Mouse (Mus musculus) lung, embryonic 14.5 days (tissue): ENCODE data around the gene Spcs2. TPM values are rescaled to one million over a fixed set of nuclear protein-coding genes. Genes with fewer than 3 reads are reported as not detected.
"Not testable (repeated sequence)": the region's sequence is repeated elsewhere in the genome, so short reads cannot be mapped to it uniquely, and the experiment has no call there.

Source experiments
- ATAC-seq: fragments of 200-750 bp; cut with Nextera tagmentation; 2 replicates; pipeline ENCODE4 v1.8.0; 2017; ENCODE audit warnings: mild to moderate bottlenecking, moderate TSS enrichment, moderate library complexity; ENCODE audit not compliant: insufficient read depth
- DNase-seq: peaks from one replicate; pipeline ENCODE4 v3.0.0-alpha.2; 2015
- H3K27ac ChIP-seq: fragments of 300-500 bp; sonication (generic); 2 replicates; pipeline ENCODE4 v1.5.1; 2014; ENCODE audit warnings: low read depth, mild to moderate bottlenecking, moderate library complexity
- H3K27me3 ChIP-seq: fragments of 300-500 bp; sonication (generic); 2 replicates; pipeline ENCODE4 v1.6.1; 2014; ENCODE audit warnings: low read length, control low read depth; ENCODE audit not compliant: insufficient read depth
- H3K36me3 ChIP-seq: fragments of 300-500 bp; sonication (generic); 2 replicates; pipeline ENCODE4 v1.6.1; 2014; ENCODE audit warnings: control low read depth; ENCODE audit not compliant: insufficient read depth
- H3K4me1 ChIP-seq: fragments of 300-500 bp; sonication (generic); 2 replicates; pipeline ENCODE4 v1.6.1; 2014; ENCODE audit warnings: antibody characterized with exemption, control low read depth; ENCODE audit not compliant: insufficient read depth
- H3K4me2 ChIP-seq: fragments of 300-500 bp; sonication (generic); 2 replicates; pipeline ENCODE4 v1.6.1; 2014; ENCODE audit warnings: mild to moderate bottlenecking
- H3K4me3 ChIP-seq: fragments of 300-500 bp; sonication (generic); 2 replicates; pipeline ENCODE4 v1.5.1; 2014; ENCODE audit warnings: low read depth, low read length
- H3K9ac ChIP-seq: fragments of 300-500 bp; sonication (generic); 2 replicates; pipeline ENCODE4 v1.6.1; 2014
- H3K9me3 ChIP-seq: fragments of 300-500 bp; sonication (generic); 2 replicates; pipeline ENCODE4 v1.6.1; 2016; ENCODE audit warnings: low read depth, low read length, control low read depth
- CTCF ChIP-seq: IDR thresholded peaks from 2 replicates; pipeline ENCODE4 v1.5.1; 2016; ENCODE audit warnings: antibody characterized with exemption, low read depth
- WGBS: fragments of 180-500 bp; shearing (Covaris S2); extraction: QIAGEN DNeasy Blood & Tissue Kit; methylation state at CpG from one replicate; pipeline ENCODE4 v1.1.7; 2014; 5-methylcytosine and 5-hydroxymethylcytosine counted together
- polyA plus RNA-seq: library from polyadenylated mRNA; unstranded; fragments of >200 nt; fragmentation: Nextera tagmentation; extraction: Ambion mirVana; gene quantifications from 2 replicates; pipeline ENCODE4 v1.2.1, GENCODE M21; 2014

The Spcs2 gene
- polyA plus RNA-seq, 1 experiment from 2014 or later, result 322 TPM

DNA sequence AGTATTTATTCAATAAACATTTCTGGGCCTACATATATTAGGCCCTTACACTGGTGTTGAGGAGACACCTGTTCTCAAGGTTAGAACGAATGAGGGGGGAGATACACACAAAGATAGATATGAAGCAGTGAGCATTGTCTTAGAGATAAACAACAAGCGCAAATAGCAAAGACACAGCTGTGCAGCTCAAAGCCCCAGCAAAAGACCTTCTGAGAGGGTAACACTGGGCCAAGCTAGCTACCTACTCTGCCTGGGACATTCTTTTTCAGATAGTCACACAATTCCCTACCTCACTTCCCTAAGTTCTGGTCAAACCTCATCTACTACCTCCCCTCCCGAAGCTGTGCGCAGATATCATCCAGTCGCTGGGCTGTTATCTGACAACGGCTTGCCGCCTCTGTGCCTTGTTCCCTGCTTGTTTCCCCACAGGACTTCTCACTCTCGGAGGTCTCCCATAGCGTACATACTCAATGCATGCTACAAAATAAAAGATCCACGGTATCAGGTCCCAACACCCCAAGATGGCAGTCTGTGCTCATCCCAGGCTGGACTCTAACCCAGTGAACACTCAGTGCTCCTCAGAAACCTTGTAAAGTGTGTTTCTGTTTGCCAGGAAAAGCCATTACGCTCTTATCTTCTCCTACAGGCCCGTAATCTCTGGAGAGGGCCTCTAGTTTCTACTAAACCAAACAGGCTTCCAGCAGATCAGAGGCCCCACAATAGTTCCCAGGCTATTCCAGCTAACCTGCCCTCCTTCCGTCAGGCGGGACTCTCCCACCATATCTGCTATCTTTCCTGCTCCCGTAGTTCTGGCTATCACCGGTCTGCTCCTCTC lies 38.4 kb downstream of the Spcs2 start:
- TF ChIP-seq CTCF, result no peak
- WGBS, result 53% methylated on average over 16 of the region's 16 CpGs
- Histone ChIP-seq H3K36me3 (no peaks in the 10 kb centered on the region), H3K27ac (no peak overlapping the region), H3K4me3 (no peak overlapping the region), H3K9me3 (no peaks in the 10 kb centered on the region), H3K9ac (no peak overlapping the region), H3K4me2 (peak overlapping the region; percentile 31; the same call in 1 of the 2 replicates), H3K27me3 (no peaks in the 10 kb centered on the region), H3K4me1 (peaks cover 8% of the 10 kb centered on the region)
- ATAC-seq, result no peak
- DNase-seq, result no peak

DNA sequence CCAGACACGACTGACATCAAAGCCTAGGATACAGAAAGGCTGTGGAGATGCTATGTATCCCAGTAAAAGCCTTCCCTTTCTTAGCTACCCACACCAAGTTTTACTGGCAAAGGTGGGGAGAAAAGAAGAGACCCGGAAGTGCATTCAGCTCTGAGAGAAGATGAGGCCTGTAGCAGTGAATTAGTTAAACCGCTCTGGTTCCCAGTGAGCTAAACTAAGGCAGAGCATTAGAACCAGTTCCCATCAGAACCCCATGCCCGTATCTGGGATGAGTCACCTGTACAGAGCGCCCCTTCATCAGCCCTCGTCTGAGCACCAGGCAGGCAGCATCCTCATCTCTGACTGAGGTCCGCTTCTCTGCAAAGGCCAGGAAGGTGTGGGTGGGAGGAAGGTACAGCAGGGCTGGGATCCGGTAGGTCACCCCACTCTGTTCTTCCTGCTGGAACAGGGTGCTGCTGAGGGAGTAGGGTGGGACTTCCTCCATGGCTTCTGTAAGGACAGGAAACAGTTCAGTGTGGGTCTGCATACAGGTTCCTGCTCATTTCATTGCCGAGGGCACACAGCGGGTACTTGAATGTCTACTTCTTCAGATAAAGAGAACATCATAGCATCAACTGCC lies 40.1 kb downstream of the Spcs2 start:
- H3K4me3 ChIP-seq, result no peak overlapping the region
- no peak for DNase-seq
- H3K9ac ChIP-seq, result no peak overlapping the region
- 85% methylated on average over 10 of the region's 10 CpGs for WGBS
- no peak for ATAC-seq
- H3K36me3 ChIP-seq, result no peaks in the 10 kb centered on the region
- no peak overlapping the region for H3K27ac ChIP-seq
- no peak for TF ChIP-seq CTCF
- peaks cover 8% of the 10 kb centered on the region for H3K4me1 ChIP-seq
- H3K27me3 ChIP-seq, result no peaks in the 10 kb centered on the region
- H3K4me2 ChIP-seq, result no peak overlapping the region
- H3K9me3 ChIP-seq, result no peaks in the 10 kb centered on the region

DNA sequence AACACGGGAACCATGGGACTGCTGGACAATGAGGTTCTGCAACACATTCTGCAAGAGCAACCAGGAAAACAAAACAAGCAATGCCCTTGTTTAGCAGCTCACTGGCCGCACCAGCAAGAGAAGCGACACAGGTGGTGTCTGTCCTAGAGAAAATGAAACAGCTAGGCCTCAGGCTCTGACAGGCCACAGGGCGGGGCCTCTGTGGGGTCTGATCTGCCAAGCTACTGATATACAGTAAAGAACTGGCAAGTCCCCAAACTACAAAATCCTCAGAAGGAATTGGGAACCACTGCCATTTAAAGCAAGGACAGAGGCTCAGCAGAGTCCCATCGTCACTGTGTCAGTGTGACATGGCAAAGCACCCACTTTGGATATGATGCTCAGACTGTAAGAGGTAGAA lies 40.8 kb downstream of the Spcs2 start:
- H3K36me3 ChIP-seq, result no peaks in the 10 kb centered on the region
- H3K9me3 ChIP-seq, result no peaks in the 10 kb centered on the region
- H3K4me1 ChIP-seq, result peaks cover 6% of the 10 kb centered on the region
- ATAC-seq (no peak), DNase-seq (peak; percentile 39)
- H3K27me3 ChIP-seq, result no peaks in the 10 kb centered on the region
- H3K4me3 ChIP-seq, result no peak overlapping the region
- no peak overlapping the region for H3K4me2 ChIP-seq
- WGBS, result 64% methylated on average over 5 of the region's 5 CpGs
- no peak overlapping the region for H3K9ac ChIP-seq
- no peak for TF ChIP-seq CTCF
- 0 out of 2 replicates have a peak overlapping the region, but pooled peaks have one; percentile 30 for H3K27ac ChIP-seq

DNA sequence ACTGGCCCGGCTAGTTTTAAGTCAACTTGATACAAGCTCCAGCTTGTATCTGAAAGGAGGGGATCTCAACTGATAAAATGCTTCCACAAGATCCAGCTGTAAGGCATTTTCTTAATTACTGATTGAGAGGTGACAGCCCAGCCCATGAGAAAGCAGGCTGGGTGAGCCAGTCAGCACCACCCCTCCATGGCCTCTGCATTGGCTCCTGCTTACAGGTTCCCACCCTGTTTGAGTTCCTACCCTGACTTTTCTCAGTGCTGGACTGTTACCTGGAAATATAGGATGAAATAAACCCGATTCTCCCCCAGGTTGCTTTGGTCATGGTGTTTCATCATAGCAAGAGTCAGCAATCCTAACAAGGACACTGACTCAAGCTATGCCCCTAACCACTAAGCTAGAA lies 41.3 kb downstream of the Spcs2 start:
- TF ChIP-seq CTCF, result no peak
- Histone ChIP-seq H3K27me3 (no peaks in the 10 kb centered on the region), H3K9me3 (no peaks in the 10 kb centered on the region), H3K4me3 (no peak overlapping the region), H3K9ac (no peak overlapping the region), H3K27ac (no peak overlapping the region), H3K4me2 (no peak overlapping the region), H3K36me3 (no peaks in the 10 kb centered on the region), H3K4me1 (peaks cover 6% of the 10 kb centered on the region)
- no peak for DNase-seq
- 73% methylated on average over 2 of the region's 2 CpGs for WGBS
- no peak for ATAC-seq

DNA sequence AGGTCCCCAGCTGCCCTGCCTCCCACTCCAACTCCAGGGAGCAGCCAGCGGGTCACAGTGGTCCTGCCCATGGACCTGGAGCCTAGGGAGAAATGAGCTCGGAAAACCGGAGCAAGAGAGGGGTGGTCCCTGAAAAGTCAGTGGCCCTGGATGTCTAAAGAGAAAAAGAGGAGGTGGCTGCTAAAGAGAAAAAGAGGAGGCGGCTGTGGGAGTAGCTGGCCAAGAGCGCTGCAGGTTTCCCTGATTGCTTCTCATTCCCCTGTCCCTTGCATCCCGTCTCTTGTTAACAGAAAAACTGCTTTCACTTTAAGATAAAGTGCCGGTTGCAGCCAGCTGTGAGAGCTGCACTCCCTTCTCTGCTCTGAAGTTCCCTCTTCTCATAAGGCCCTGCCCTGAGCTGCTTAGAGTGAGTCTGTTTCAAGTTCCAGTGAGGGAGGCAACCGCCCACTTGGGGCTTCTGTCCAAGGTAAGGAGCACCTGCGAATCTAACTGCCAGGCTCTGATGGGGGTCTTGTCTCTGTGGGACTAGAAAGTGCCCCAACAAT lies 45.0 kb downstream of the Spcs2 start:
- H3K9ac ChIP-seq, H3K4me2 ChIP-seq, H3K4me3 ChIP-seq, H3K27me3 ChIP-seq, H3K36me3 ChIP-seq, ATAC-seq, H3K9me3 ChIP-seq, H3K27ac ChIP-seq, H3K4me1 ChIP-seq: not testable (repeated sequence)
- 17% methylated on average over 9 of the region's 9 CpGs for WGBS
- peak; percentile 22 for DNase-seq

DNA sequence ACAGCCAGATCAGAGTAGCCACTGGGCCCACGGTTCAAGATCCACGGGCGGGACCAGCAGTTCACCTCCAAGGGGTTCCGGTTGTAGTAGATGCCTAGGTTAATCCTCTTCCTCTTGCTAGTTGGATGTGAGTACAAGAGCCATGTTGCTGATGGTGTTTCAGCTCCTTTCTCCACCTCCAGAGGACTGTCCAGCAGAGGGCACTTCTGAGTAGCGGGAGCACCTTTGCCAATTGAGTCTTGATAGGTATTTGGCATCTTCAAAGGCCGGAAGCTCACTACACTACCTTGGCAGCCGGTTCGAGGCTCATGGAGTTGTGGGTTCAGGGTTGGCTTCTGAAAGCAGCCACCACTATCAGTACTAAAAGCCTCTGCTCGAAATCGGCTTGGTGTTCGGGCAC lies 49.9 kb downstream of the Spcs2 start:
- ATAC-seq (no peak), DNase-seq (peak; percentile 42)
- WGBS, result 87% methylated on average over 11 of the region's 11 CpGs
- Histone ChIP-seq H3K9me3 (no peaks in the 10 kb centered on the region), H3K27me3 (no peaks in the 10 kb centered on the region), H3K4me3 (no peak overlapping the region), H3K36me3 (no peaks in the 10 kb centered on the region), H3K27ac (no peak overlapping the region), H3K4me2 (no peak overlapping the region), H3K4me1 (no peaks in the 10 kb centered on the region), H3K9ac (no peak overlapping the region)
- peak; percentile 62 for TF ChIP-seq CTCF

DNA sequence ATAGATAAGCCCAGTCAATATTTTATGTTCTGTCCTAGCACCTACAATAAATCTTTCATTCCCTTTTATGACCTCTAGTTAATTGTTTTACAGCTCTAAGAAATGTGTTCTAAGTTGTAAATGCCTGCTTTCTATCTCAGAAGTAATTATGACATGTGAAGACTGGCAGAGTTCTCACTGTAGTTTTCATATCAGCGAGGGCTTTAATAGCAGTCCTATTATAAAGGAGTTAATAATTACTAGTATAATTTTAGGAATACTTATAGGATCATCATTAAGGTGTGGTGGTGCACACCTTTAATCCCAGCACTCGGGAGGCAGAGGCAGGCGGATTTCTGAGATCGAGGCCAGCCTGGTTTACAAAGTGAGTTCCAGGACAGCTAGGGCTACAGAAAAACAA lies 51.6 kb downstream of the Spcs2 start:
- ATAC-seq, result no peak
- H3K4me1 ChIP-seq, result no peaks in the 10 kb centered on the region
- H3K9me3 ChIP-seq, result no peaks in the 10 kb centered on the region
- H3K27me3 ChIP-seq, result no peaks in the 10 kb centered on the region
- no peak overlapping the region for H3K4me2 ChIP-seq
- H3K9ac ChIP-seq, result no peak overlapping the region
- no peak overlapping the region for H3K27ac ChIP-seq
- DNase-seq, result no peak
- 77% methylated on average over 4 of the region's 4 CpGs for WGBS
- no peak overlapping the region for H3K4me3 ChIP-seq
- TF ChIP-seq CTCF, result no peak
- no peaks in the 10 kb centered on the region for H3K36me3 ChIP-seq
